Comparison of ENCODE assay signal across 19 mouse cellular contexts in the genomic region with DNA sequence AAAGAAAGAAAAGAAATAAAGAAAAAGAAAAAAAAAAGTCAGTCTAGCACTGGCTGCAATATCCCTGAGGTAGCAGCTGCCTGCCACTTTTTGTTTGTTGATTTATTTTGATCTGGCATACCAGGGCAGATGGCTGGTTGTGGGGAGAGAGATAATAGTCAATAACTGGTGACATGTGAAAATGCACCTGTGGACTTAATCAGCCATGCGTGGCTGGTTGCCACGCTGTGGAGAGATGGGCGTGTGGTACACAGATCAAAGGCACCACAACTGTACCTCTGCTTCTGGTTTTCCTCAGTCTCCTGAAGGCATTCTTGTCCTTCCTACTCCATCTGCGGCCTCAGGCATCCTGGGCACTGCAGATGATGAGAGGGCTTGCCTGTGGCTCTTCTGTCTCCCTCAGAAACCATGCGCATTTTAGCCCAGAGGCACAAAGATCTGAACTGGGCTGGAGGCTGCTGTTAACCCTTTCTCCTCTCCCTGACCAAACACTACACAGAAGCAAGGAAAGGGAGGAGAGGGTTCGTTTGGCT.
DNase-seq lines count a peak whose midpoint lies in the region; ATAC-seq and TF ChIP-seq lines count a peak whose summit lies in the region.
"Had no signal": no experiment of that assay in that cellular context is flagged by ENCODE, and none has a peak within 500 bp of the region (broad histone marks: within the 10 kb centered on the region; RNA-seq: fewer than 3 reads in every experiment).

No protein-coding gene starts in this region.

- TF ChIP-seq EP300 in stomach, postnatal 0 days (optimal IDR thresholded peaks at IDR 0.05), result no peak

- no peak overlapping the region for H3K4me2 ChIP-seq in kidney, embryonic 15.5 days
- H3K4me2 ChIP-seq in stomach, postnatal 0 days (replicated peaks; ENCODE audit: low read depth), result no peak overlapping the region

- TF ChIP-seq POLR2A in cerebellum, adult 2 months (IDR thresholded peaks at IDR 0.05; ENCODE audit: borderline replicate concordance, insufficient read depth, low read length), result no peak

- no peak for TF ChIP-seq CTCF in cerebellum, adult 2 months (IDR thresholded peaks at IDR 0.05; ENCODE audit: borderline replicate concordance, insufficient read depth, low read depth, low read length)
- TF ChIP-seq CTCF in stomach, postnatal 0 days (IDR thresholded peaks at IDR 0.05; ENCODE audit: low read depth), result no peak

- no peak overlapping the region for H3K27ac ChIP-seq in cerebellum, adult 2 months (ENCODE audit: insufficient read depth, low read length)
- H3K27ac ChIP-seq in kidney, embryonic 15.5 days, result 0 out of 2 replicates have a peak overlapping the region, but pooled peaks have one; percentile 37
- no peak overlapping the region for H3K27ac ChIP-seq in stomach, postnatal 0 days (replicated peaks)
- H3K27ac ChIP-seq: heart, embryonic 10.5 days; liver, embryonic 14.5 days had no signal

- no peak overlapping the region for H3K9ac ChIP-seq in kidney, embryonic 15.5 days
- no peak overlapping the region for H3K9ac ChIP-seq in stomach, postnatal 0 days (ENCODE audit: low read length)
- H3K9ac ChIP-seq: liver, embryonic 14.5 days had no signal

- no peak overlapping the region for H3K4me3 ChIP-seq in cerebellum, adult 2 months (replicated peaks; ENCODE audit: insufficient read depth, low read depth, low read length)
- no peak overlapping the region for H3K4me3 ChIP-seq in kidney, embryonic 15.5 days (replicated peaks)
- H3K4me3 ChIP-seq in stomach, postnatal 0 days (ENCODE audit: low read depth, low read length), result no peak overlapping the region
- H3K4me3 ChIP-seq: heart, embryonic 10.5 days had no signal

- ATAC-seq in kidney, embryonic 15.5 days (replicated peaks; ENCODE audit: low FRiP score), result no peak
- ATAC-seq in stomach, postnatal 0 days (ENCODE audit: low FRiP score, low TSS enrichment), result no peak
- ATAC-seq: forebrain, embryonic 14.5 days; Patski had no signal

- 78% methylated on average over 6 of the region's 6 CpGs for WGBS in cerebellum, adult 2 months
- 44% methylated on average over 6 of the region's 6 CpGs for WGBS in kidney, embryonic 15.5 days
- WGBS in stomach, postnatal 0 days, result 67% methylated on average over 6 of the region's 6 CpGs

- H3K36me3 ChIP-seq in kidney, embryonic 15.5 days, result no peaks in the 10 kb centered on the region
- H3K36me3 ChIP-seq in stomach, postnatal 0 days (ENCODE audit: control insufficient read depth, insufficient read depth, low read length), result no peaks in the 10 kb centered on the region
- H3K36me3 ChIP-seq: heart, embryonic 10.5 days had no signal

- DNase-seq in cerebellum, adult 9-10 months, result peak; percentile 1
- DNase-seq in cerebellum, adult 2 months, result no peak
- DNase-seq in kidney, postnatal 10 days, result no peak
- peak; percentile 18 for DNase-seq in thymus, postnatal 0 days (ENCODE audit: low spot score)
- no peak for DNase-seq in thymus, adult 18-20 months
- peak; percentile 10 for DNase-seq in stomach, postnatal 0 days (ENCODE audit: low spot score)
- DNase-seq in embryo, embryonic 11 days, result no peak
- DNase-seq: gastrocnemius, postnatal 10 days; kidney, adult 8-10 months; layer of hippocampus, adult 9-11 months; left cerebral cortex, postnatal 4 days; lung, postnatal 36 days; right cerebral cortex, postnatal 4 days; thymus, postnatal 36 days had no signal

- no peaks in the 10 kb centered on the region for H3K9me3 ChIP-seq in kidney, embryonic 15.5 days (replicated peaks)
- no peaks in the 10 kb centered on the region for H3K9me3 ChIP-seq in stomach, postnatal 0 days (ENCODE audit: control insufficient read depth, low read length)
- H3K9me3 ChIP-seq: heart, embryonic 10.5 days had no signal

- H3K27me3 ChIP-seq in cerebellum, adult 2 months (ENCODE audit: control insufficient read depth, insufficient read depth, low read length), result no peaks in the 10 kb centered on the region
- H3K27me3 ChIP-seq in kidney, embryonic 15.5 days, result no peaks in the 10 kb centered on the region
- no peaks in the 10 kb centered on the region for H3K27me3 ChIP-seq in stomach, postnatal 0 days (ENCODE audit: control insufficient read depth, insufficient read depth, low read length)
- H3K27me3 ChIP-seq: Patski had no signal

- H3K4me1 ChIP-seq in cerebellum, adult 2 months (ENCODE audit: control insufficient read depth, insufficient read depth, low read length), result peaks cover 8% of the 10 kb centered on the region; the same call in 1 of the 2 replicates
- H3K4me1 ChIP-seq in kidney, embryonic 15.5 days, result peaks cover 24% of the 10 kb centered on the region
- no peaks in the 10 kb centered on the region for H3K4me1 ChIP-seq in stomach, postnatal 0 days (replicated peaks; ENCODE audit: control insufficient read depth, insufficient read depth)
- H3K4me1 ChIP-seq: heart, embryonic 10.5 days had no signal

Comparison
In these comparisons a context has a peak if more than half of its experiments do, and no peak if none do; other contexts are left out.
1. DNase-seq: peak in cerebellum, adult 9-10 months (single experiment), thymus, postnatal 0 days (single experiment) and stomach, postnatal 0 days (single experiment); none in cerebellum, adult 2 months (0 of 2), kidney, postnatal 10 days (single experiment), thymus, adult 18-20 months (0 of 2) and embryo, embryonic 11 days (single experiment).